Mouse (Mus musculus) right cerebral cortex, postnatal 36 days (tissue): Measurements from ENCODE around the gene Bnc2.

Experiments used
- DNase-seq, 2 experiments: peaks; one replicate each; pipeline ENCODE4 v3.0.0; 2022; ENCODE audit warnings: low spot score in 2 of 2, mixed read lengths in 1 of 2

Bnc2 gene

DNA sequence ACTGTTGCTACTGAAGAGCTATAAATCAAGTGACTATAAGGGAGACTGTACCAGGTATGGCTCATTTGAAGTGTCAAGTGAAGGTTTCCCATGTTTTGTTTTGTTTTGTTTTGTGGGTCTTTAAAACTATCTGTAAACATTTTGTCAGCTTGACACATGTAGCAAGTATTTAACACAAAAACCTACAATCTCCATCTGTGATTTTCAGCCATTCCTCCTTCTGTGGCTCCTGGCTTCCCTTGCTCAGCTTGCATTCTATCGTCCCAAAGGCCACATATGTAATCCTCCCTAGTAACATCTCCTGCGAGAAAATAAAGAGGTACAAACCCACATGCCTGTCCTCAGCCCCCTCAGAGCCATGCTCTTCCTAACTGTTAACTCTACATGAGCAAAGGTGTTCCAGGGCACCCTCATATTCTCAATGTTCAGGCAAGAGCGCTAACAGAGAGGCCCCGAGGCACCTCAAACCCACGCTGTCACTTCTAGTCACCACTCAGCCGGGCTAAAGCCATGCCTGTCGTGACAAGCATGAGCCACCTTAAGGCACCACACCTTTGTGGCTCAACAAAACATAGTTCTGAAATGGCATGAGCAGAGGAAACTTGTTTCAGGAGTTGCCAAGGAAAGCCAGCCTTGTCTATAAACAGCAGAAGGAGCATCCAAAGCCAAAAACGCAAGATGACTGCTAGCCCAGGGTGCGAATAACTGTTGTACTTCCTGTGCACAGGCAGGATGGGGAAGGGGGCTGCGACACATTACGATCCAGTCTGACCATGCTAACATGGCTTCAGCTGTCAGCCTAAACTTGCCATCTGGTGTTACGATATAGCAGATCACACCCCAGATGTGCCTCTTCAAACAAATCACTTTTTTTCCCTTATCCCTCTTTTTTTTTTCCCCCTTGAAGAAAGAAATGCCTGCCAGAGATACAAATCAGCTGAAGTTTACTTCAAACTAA is 42.0 kb downstream of the Bnc2 start:
- DNase-seq = no peak

DNA sequence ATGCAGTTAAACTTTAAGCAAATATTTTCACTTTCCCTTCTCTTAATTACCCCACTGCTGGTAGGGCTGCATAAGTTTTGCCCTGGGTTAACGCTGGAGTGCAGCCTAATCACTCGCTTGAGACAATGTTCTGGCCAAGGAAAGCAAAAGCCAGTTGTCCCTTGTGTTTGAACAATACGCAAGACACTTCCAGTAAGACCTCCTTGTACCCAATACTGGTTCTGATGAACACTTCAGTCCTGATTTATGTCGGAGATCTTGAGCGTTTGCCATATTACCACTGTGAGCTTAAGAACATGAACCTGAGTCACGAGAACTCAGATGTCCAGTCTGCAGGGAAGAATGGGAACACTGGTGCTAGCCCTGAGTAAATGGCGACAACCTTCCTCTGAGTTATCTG is 47.5 kb downstream of the Bnc2 start:
- no peak for DNase-seq

DNA sequence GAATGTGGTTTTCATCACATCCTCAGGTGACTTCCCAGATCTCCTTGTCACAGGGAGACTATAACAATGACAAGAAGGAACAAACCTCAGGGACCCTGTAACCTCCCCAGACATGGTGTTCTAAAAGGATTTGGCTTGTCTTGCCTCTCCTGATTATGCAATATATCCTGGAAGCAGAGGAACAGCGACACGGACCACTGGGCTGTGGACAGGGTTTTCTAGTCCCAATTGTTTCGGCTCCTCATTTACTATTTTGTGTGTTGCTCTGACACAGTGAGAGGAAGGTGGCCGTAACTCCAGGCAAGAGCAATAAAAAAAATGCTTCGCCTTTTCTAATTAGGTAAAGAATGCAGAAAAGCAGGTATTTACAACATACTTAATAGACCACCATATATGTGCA is 51.8 kb downstream of the Bnc2 start:
- no peak for DNase-seq

DNA sequence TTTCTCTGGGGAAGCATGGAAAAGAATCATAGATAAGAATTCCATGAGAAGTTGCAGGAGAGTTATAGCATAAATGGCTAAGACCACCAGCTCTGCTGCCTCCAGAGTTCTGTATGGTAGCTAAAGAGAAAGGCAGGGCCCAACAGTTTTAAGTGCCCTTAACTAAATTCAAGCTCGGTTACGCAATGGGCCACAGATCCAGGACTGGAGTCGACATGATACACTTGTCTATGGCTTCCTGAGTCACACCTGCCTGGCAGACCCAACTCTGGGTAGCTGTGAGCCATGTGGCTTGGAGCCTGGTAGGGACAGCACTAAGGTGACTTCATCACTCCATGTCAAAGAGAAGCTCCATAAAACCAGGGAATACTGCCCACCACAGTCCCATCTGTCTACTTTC is 53.3 kb downstream of the Bnc2 start:
- DNase-seq = no peak

DNA sequence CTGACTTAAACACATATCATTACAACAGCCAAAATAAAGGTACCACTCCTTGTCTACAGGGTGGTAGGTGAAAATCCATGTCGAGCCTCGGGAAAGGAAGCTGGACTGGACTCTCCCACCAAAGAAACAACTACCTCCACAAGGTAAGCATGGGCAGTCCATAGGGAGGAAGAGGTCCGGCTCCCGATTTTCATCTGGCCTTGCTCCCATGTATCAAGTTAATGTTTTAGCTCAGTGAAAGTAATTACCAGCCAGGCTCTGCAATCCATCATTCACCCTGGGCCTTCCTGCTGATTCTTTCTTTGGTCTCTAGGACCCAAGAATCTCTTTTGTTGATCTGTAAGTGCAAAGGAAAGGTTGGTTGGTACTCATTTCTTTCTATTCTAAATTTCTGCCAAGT is 65.2 kb downstream of the Bnc2 start:
- no peak for DNase-seq

DNA sequence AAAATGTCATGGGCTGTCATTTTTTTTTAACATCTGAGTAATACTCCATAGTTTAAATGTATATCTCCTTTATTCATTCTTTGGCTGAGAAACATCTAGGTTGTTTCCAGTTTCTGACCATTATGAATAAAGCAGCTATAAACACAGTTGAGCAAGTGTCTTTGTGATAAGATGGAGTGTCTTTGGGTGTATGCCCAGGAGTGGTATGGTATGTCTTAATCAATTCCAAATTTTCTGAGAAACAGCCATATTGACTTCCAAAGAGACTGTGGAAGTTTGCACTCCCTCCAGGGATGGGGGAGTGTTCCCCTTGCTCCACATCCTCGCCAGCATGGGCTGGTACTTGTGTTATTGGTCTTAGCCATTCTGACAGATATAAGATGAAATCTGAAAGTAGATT is 70.6 kb downstream of the Bnc2 start:
- DNase-seq = no peak

DNA sequence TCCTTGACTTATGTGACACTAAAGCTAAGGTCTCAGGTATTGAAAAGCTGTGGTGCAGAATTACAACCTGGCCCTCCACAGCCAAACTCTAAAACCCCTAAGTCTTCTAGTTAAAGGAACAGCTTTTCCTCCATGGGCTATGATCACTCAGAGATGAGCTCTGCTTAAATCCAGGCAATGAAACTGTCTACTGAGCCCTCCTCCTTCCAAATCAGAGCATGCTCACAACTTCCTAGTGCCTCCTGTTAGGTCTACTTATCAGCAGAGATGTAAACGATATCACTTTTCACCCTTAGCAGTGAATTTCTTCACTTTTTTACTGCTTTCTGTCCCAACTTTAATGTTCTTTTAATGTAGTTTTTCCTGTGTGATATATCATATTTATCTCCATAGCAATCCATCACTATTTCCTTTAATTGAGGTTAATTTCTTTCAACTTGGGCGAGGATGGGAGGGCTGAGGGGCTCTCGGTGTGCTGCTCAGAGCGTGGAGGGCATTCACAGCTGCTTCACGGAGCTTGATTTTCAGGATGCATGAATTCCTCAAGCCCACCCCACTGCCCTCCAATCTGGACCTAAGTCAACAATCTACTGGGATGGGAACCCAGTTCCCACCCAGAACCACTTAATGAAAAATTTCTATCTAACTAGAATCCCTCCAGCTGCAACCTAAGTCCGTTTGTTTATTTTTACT is 94.7 kb downstream of the Bnc2 start:
- DNase-seq = no peak

DNA sequence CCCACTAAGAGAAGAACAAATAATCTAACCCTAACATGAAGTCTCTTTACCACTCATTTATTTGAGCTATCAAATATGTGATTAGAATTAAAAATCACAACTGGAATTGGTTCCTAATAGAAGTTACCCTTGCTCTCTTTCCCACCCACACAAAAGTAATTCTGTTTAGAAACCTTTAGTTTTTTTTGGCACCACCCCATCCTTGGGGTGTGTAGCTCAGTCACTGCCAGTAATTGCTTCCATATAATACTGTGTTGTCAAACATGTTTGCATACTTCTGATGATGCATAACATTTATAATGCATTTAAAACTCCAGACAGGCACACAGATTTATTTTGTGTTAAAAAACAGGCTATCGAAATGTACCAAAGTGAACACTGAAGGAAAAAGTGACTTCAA is 96.8 kb downstream of the Bnc2 start:
- DNase-seq = no peak

DNA sequence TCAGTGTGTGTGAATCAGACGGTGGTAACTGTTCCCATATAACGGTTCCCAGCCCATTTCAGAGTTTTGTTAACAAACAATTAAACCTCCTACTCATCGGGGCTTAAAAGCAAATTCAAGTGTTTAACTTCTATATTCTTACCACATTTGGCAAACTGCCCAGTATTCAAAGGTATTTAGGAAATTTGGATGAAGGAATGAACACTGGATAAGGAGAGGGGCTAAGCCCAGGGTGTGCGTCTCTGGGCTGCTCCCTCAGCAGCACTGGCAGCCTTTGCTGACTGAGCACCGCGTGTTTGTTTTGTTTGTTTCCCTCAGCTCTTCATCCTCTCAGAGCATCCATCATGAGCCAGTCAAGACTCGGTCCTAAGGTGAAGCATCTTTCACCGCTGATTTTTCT is 109.0 kb downstream of the Bnc2 start:
- no peak for DNase-seq

DNA sequence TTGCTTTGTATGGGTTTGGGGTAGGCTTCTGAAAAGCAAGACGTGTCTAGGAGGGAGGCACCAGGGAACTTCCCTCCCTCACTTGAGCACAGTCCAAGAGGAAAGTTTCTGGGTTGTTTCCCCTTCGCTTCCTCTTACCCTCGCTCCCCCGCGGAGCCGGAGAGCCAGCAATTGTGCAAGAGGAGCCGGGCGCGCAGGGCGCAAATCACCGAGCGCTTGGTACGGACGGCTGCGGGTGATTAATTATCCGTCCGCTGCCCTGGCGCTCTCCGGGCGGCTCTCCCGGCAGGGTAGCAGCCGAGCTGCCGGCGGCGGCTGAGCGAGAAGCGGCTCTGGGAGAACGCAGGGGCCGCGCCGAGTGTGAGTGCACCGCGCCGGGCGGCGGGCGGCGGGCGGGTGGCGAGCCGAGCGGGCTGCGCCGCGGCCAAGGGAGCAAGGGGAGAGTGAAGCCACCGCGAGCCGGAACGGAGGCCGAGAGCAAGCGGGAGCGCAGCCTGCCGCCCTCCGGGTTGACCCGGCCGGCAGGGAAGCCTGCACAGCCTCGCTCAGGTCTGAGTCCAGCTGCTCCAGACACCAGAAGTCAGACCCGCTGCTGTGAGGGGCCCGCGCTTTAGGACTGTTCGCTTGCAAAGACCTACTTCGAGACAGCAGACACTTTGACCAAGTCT is 129.7 kb downstream of the Bnc2 start:
- DNase-seq = no peak

DNA sequence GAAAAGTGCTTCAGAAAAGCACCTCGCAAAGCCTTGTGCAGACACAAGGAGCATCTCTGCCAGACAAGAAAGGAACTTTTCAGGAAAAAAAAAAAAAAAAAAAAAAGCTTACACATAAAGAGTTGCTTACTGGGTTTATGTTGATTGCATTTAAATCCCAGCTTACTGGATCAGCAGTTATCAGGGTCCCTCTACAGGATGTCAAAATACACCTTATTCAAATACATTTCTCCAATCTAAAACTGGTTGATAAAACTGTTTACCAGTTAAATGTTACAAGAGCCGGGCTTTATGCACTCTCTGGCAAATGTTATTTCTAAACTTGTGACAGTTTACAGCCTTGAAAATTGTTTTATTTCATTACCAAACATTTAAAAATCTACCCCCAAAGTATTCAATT is 130.4 kb downstream of the Bnc2 start:
- no peak for DNase-seq

DNA sequence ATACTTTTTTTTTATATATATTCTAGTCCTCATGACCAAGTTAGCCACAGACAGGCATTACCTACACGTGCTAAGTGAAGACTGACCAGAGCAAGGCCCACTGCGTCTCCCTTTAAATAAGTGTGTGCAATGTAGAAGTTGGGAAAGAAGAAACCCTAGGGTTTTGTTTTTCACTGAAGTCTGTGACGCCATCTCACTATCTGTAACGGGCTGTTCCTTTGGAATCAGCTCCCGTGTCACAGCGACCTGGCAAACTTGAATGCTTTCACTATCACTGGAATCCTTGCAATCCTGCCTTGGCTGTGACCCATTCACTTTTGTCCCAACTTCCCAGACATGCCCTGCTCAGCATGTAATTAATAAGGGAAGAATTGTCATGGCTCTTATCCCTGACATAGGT is 134.5 kb downstream of the Bnc2 start:
- no peak for DNase-seq

DNA sequence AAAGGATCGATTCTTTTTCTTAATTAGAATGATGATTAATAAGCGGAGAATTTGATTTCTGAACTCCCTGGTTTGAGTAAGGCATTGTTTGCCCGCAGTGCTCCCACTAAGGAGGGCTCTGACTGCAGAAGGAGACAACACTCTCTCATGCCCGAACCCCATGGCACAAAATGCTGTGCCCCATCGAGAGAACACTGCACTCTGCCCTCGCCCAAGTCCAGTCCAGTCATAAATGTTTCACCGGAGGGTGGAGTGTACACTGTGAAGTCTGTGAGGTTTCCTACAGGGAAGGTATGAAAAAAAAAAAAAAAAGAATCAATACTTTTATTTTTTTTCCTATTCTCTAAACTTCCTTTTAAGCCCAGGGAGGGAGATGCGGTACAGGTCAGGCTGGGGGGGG is 135.7 kb downstream of the Bnc2 start:
- DNase-seq = no peak

DNA sequence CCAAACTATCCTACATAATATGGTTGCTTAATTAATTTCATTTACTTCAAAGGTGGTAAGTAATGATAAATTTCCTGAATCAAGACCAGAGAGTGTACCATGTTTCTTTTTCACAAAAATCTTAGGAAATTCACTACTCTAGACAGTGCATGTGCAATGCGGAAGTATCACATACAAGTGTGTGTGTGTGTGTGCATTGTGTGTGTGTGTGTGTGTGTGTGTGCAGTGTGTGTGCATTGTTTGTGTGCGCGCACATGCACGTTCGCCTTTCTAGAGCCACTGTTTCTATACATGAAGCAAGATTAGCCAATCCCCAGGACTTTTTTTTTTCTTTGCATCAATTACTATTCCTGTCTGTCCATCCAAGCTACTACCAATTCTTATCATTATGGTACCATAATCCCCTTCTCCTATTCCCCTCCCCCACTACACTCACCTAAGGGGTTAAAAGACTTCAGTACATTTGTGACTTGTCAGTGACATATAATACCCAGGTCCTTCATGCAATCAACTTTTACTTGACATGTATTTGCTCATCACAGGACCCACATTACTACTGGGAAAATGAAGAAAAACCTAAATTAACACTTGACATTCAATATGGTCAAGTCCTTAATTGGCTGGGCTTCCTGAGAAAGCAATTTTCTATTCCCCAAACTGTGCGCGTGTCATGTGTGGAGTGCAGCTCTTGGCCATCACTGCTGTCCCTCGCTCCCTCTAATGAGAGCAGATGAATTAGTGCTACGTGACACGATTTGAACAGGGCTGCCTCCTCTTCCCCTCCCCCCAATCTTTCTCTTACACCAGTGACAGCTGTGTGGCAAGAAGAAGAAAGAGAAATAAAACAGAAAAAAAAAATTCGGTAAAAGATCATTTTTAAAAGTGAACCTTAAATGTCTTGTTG is 145.9 kb downstream of the Bnc2 start:
- no peak for DNase-seq

DNA sequence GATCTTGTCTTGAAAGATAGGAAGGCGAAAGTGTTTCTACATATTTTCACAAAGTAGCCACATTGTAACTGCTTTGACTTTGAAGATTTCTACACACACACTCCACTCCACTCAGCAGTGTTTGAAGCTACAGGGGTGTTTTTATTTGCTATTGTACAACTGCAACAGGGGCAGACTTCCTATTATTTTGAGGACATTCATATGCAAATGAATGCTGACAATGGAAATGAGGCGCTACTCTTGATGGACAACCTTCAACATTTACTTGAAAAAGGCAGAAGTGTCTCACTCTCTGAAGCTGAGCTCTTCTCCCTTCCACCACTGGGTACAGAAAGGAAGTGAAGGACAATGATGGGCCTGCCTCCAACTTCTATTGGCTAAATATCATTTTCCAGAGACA is 146.7 kb downstream of the Bnc2 start:
- no peak for DNase-seq

DNA sequence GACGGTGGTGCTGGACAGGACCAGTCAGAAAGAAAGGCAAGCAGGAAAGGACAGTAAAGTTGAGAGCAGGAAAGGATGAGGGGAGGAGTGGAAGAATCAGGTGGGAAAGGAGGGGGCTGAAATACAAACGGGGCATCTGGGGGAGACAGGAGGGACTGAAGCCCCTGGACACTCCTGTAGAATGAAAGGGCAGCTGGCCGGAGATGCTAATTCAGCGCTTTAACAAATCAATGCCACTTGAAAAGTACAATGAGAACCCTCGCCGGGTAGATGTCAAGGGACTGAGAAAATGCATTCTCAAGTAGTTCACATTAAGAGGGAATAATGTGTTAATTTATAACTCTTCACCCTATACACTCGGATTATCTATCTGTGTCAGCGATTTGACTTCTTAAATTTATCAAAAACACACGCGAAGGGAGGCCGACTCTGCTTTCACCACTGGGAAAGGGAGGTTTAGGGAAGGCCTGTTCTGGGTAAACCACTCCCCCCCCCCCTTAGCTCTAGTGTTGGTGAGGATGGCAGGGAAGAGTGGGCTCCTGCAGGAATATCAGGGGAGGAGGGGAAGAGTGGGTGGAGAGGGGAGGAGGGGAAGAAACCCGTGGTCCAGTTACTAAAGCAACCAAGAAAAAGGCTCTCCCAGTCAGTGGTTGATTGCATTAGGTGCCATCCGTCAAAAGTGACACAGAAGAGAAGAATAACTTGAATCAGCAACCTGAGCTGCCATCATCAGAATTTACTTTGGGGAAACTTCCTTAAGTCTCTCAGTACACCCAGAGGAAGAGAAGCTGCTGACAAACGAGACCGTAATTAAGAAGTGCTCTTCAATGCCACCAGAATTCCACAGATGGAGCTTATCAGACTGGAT is 147.8 kb downstream of the Bnc2 start:
- DNase-seq = no peak

DNA sequence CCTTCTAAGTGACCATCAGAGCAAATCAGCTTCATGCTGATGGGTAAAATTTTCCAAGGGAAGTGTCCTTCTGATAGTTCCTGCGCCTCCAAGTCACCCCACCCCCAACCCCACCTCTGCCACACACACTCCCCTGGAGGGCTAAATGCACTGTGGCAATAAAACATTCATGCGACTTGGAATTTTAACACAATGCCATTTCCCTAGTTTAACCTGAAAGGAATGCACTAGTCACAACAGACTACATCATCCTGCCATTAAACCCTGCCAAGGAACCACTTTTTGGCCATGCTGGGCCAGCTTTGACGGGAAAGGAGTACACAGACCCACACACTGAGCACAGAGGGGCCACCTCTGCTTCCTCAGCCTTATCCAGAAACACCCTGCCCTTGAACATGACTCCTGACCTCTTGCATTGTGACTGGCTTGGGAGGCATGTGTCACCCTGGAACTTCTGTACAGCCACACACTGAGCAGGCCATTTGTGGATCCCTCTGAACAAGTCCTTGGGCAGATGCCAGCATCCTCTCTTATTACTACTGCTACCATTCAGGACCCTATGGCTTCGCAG is 151.3 kb downstream of the Bnc2 start:
- no peak for DNase-seq

DNA sequence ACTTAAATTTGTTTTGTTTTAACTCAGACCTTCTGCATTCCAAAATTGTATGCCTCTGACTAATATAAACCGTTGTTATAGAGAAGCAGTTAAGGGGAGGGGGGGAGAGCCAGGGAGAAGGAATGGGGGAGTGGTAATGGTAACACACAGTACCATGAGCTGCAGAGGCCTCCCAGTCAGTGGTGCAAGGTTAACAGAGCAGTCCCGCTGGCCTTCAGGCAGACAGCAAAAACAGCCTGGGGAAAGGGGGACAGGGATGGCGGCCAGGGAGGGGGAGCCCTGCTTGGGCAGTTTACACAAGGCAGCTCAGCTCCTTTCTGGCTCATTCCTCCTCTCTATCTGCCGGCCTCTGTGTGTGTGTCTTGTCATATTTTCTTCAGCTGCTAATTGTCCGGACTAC is 151.9 kb downstream of the Bnc2 start:
- no peak for DNase-seq

DNA sequence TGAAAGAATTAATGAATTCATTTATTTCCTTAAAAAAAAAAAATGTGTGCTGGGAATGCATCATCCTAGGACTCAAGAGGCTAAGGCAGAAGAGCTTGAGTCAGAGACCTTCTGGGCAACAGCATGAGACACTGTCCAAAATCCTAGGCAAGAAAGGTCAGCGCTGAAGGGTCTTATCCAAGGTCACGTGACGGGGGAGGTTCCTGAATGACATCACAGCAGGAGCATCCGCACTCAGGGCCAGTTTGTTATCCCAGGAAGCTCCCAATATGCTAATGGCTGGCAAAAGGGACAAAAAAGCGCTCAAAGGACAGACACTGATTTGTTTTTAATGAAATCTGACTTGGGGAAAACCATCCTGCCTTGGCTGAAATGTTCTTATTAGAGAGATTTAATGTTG is 153.5 kb downstream of the Bnc2 start:
- DNase-seq = no peak

DNA sequence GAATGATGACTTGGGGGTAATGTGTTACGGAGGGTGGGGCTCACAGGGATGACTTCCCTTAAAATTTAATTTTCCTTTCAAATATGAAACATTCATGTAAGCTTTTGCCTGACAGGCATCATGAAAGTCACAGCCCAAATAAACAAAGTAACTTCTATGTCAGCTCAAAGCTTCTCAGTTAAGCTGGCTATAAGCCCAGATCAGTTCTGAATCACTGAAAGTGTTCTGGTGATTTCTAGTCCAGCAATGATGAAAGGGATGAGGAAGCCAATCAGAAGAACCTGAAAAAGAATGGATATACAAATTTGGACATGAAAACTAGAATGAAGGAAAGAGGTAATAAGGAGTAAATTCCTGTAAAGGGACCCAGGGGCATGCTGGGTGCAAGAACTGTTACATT is 164.6 kb downstream of the Bnc2 start:
- no peak for DNase-seq
